Mouse (Mus musculus) left cerebral cortex, postnatal 14 days (tissue): ENCODE data around the gene Cand1. TPM values are rescaled to one million over a fixed set of nuclear protein-coding genes. Genes with fewer than 3 reads are reported as not detected.

ENCODE experiments used
- DNase-seq, 2 experiments: peaks; one replicate each; pipeline ENCODE4 v3.0.0; 2021 to 2022; ENCODE audit warnings: low spot score in 2 of 2, mixed read lengths in 1 of 2
- intact Hi-C: fragments of 180-260 bp; cut with DNase I; formaldehyde crosslinking; loops from one replicate; pipeline ENCODE4 v1.15.1; 2025
- total RNA-seq, 2 experiments: library from RNA; stranded (reverse); gene quantifications; 2 replicates each; pipeline ENCODE4 v1.2.3; 2021

Gene Cand1
- total RNA-seq, 2 experiments from 2014 or later: 140 to 147 TPM

DNA sequence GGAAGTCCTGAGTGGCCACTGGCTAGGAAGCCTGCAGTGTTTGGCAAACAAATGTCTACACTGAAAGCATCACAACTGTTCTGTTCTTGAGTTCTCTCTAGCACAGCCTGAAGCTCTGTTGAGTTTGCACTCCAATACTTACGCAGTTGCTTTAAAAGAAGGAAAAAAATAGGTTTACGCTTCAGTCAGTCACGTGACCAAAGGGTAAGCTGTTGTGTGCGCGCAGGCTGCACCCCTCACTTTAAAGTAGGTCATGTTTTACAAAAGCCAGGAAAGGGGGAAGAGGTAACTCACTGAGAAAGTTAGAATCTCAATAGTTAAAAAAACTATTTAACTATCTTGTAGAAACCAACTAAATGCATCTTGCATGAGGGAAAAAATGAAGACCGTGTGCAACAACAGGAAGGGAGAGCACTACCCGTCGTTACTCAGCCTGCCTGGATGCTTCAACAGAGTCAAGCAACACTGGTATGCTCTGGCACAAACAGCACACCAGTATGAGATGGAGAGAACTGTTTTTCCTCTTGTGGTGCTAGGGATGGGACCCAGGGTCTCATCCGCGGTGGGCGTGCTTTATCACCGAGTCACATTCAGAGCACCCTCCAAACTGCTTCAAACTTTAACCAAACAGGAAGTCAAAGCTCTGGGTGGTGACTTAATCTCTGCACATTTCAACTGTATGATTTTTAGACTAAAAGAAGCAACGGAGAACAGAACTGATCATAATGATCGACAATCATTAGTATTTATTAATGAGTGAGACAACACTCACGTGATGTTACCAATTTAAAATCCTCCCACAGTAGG lies 21.4 kb downstream of the Cand1 start:
- peak in 1 of 2 experiments; percentile 15 for DNase-seq
- intact Hi-C loops: no loop called here

DNA sequence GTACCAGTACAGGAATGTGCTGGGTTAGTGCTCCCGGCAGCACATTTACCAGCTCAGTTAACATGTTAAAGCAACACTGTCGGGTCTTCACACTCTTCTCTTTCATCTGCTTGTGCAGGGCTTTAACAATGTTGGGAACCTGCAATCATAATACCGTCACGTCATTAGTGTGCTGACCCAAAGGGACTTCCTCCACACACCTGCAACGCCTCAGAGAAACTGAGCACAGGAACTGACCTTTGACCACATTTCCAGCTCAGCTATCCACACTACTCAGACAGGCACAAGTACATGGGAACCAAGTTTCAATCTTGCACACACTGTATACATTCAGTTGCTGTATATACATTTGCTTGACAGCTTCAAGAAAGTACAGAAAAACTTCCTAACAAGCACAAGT lies 27.4 kb downstream of the Cand1 start:
- no peak for DNase-seq
- intact Hi-C loops: no loop called here

DNA sequence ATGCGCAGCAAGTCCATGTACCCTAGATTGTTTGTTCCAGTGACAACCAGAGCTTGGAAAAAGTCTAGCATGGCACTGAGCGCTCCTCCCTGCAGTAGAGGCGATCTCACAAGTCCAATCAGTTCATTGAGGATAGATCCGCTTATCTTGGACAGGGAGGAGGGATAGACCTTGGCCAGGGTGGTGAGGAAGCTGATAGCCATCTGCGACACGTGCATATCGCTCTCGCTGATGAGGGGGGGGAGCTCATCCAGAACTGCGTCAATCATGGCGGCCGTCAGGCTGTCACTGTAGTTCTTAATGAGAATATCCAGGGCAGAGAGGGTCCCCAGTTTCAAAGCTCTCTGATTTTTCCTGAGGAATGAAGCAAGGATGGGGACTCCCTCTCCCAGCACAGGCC lies 28.6 kb downstream of the Cand1 start:
- intact Hi-C loops: no loop called here
- DNase-seq: no peak

DNA sequence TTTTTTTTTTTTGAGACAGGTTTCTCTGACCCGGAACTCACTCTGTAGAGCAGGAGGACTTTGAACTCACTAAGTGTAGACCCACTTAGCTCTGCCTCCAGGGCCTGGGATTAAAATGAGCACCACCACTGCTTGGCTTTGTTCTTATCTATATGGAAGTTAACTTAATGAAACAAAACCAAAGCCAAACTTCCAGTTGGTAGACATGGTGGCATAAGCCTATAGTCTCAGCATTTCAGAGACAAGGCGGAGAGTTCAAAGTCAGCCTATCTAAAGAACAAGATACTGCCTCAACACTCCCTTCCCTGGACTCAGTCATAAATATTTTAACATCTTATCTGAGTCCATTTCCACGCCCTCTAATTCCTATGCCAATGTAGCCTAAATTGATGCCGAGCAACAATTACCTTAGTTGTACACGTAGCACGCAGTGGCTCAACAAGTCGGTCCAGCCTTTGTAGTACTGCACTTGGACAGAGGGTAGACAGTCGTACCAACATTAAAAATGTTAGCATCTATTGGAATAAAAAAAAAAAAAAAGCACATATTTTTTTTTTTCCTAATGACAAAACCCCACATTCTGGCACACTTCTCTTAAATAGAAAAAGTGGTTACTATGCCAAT lies 33.4 kb downstream of the Cand1 start:
- intact Hi-C loops: no loop called here
- DNase-seq: no peak

DNA sequence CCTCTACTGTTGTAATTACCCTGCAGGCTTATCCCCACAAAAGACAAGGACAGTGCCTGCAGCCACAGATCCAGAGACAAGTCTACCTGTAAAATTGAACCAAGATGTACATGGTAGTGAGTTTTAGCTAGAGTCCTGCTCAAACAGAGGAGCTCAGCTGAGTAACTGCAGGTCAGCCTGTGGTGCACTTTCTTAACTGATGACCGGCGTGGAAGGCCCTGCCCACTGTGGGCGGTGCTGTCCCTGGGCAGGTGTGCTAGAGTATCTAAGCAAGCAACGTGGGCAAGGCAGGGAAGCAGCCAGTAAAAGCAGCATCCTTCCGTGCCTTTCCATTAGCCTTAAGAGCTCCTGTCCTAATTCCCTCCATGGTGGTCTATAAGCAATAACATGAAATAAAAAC lies 34.6 kb downstream of the Cand1 start:
- intact Hi-C loops: no loop called here
- no peak for DNase-seq

DNA sequence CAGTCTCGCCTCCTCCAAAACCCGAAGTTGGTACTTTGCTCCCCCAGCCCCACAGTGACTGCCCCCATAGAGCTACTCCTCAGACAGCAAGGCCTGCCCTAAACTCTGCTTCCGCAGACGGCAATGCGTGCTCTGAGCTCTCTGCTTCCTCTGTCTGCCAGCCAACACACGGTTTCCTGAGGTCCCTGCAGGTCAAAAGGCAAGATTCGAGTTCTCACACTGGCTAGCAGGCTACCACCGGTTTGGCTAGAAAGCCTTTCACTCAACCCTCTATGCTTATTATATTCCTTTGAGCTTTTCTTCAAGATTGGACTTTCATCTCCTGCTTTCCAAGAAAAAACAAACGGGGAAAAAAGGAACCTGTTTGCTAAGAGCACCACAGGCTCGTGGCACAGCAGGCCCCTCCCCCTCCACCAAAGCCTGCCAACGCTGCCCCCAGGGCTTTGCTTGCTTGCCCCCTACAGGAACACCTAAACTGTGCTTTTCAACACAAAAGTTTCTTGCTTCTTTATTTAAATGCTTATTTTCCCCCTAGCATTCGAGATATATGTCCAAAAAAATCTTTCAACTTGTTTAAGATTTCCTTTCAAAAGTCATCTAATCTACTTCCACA lies 35.4 kb downstream of the Cand1 start:
- DNase-seq: peak in 1 of 2 experiments; percentile 13
- intact Hi-C loops: no loop called here

DNA sequence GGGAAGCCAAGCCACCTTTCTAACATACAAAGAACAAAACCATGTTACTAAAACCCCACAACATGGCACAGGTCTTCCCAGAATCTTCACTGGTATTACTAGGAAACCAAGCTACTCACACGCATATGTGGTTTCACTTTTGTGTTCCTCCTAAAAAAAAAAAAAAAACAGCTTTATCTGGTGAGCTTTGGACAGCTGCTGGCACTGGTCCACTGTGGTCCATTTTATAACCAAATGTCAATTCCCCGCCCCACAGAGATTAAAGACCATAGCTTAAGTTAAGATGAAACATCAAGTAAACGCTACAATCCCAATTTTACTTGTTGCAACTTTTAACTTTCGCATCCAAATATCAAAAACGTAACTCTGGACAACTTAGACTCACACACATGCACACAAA lies 40.0 kb downstream of the Cand1 start:
- no peak for DNase-seq
- intact Hi-C loops: no loop called here

DNA sequence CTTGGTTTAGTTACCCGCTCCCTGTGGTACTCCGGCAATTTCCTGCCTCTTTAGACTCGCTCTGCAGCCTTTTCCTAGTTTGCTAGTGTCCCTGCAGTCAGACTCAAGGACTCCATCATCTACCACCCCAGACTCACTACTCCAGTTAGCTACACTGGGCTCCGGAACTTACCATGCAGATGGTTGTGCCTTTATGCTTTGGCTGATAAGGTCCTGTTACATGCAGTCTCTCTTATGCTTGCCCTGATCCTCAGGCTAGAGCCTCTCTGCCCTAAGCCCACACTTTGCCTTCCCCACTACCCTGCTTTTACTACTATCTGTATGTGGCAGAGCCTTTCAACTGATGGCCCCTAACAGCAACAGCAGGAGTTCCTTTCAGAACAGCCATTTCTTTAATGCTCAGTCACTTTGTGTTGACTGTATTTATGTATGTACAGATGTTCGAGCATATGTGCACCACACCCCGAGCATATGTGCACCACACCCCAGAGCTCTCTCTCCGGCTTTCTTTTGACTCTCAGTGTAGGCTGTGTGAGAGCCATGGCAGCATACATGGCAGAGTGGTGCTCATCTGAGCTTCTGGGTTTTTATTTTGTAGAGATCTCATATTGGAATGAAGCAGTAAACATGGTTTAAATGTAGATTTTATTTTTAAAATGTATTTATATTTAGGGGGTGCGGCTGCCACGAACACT lies 41.5 kb downstream of the Cand1 start:
- peak in 1 of 2 experiments; percentile 15 for DNase-seq
- intact Hi-C loops: no loop called here

DNA sequence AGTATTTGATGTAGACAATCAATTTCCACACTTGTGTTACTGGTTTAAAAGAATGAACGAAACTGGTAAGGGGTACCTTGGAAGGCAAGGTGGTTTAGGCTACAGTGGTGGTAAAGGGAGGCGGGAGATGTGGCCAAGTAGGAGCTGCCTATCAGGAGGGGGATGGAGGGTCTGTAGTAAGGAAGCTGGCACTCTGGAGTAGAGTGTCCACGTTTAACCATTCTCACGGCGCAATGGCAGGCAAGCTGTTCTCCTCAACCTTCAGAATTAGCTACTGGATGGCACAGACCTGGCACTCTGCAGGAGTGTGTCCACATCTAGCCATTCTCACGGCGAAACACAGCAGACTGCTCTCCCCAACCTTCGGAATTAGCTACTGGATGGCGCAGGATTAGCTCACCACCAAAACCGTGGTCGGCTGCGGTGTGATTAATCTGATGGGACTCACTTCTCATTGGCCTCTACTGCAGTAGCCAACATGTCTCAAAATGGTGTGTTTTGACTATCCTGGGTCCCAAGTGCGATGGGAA lies 42.2 kb downstream of the Cand1 start:
- no peak for DNase-seq
- intact Hi-C loops: no loop called here

DNA sequence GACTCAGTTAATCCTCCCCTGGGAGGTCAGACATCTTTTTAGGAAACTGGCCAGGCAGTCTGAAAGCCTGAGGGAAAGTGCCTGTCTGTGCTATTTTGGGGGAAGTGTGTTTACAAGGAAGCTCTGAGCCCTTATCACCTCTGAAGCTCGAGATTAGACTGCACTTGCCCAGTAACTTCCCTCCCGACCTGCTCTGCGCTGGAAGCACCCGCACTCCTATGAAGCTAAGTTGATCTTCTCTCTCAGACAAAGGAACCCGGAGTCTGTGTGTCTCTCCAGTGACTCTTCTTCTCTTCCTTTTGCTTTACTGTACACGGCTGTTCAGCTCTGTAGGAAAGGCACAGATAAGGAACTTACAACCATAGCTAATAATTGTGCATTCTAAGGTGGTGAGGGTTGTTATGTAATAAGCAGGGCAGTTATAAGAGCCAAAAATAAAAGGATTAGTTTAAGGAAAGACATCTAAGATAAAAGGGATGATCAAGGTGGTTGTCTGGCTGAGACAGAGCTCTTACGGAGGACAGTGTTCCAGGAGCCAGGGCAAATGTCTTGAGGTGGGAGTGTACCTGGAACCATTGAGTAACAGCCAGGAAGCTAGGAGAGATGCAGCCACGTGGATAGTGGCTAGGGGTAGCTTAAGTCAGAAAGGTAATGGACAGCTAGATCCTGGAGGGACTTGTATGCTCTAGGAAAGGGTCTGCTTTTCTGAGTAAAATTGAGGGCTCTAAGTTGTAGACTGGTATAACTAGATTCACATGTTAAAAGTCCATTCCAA lies 47.1 kb downstream of the Cand1 start:
- DNase-seq: no peak
- intact Hi-C loops: no loop called here

DNA sequence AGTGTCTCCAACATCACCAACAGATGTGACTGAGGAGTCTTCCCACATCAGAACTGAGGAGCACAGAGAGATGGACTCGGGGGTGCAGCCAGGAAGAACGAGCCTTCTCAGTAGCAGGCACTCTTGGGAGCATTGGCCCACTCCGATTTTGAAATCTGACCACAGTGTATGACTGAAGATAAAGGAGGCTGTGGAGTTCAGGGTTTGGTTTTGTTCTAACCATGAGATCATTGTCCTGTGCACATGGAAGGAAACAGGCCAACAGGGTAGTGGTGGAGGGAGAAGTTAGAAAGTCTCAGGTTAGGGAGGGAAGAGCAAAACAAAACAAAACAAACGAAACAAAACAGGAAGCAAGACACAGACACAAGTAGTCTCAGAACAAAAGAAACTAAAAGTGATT lies 52.1 kb downstream of the Cand1 start:
- intact Hi-C loops: no loop called here

DNA sequence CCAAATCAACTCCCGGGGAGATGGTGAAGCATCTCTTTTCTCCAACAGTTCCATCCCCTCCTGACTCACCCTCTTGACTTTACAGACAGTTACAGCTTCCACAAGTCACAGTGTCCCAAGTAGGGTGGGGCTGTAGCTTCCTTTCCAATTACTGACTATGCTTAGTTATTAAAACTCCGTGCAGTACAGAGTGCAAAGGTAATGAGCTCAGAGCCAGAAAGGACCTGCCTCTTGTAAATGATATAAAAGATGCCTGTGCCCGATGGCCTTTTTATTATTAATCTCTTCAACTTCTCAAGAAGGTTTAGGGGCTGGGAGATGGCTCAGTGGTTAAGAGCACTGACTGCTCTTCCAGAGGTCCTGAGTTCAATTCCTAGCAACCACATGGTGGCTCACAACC lies 70.2 kb downstream of the Cand1 start:
- DNase-seq: no peak
- intact Hi-C loops: loop anchor here (10.0 kb wide), 1 partner anchor 1015 kb away; no protein-coding TSS in a partner anchor

More for the DNA sequence above, 52.1 kb downstream of the Cand1 start:
- no peak for DNase-seq

DNA sequence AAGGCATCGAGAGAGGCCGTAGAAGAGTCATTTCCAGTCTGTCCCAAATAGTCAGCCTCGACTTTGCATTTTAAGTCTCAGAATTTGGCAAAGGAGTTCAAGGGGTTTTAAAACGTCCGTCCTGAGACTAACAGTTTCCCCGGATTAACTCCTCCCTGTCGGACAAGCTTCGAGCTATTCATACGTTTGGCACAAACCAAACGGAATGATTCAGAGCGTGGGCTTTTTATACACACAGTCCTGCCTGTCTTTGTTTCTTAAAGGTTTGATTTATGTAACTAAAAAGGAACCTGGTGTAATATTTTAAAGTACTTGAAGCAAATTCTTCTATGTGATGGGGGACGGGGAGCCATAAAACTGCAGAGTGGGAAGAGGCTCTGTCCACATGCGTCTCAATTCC lies 70.6 kb downstream of the Cand1 start:
- no peak for DNase-seq
- intact Hi-C loops: loop anchor here (10.0 kb wide), 1 partner anchor 1014 kb away; no protein-coding TSS in a partner anchor

DNA sequence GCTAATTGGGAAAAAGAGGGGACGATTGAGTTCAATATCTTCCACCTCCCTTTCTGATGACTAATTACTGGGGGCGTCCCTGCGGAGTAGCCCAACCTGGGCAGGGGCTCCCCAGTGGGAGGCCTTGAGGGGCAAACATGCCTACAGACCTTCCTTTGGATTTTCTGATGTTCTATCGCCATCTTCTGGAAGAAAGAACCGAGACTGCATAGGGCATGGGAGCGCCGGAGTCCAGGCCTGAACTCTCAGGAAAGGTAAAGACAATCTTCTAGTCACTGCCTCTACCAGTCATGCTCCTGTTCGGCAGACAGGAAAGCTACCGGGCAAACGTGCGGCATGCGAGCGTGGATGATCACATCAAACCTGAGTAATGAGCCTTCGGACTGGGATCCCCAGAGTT lies 71.1 kb downstream of the Cand1 start:
- intact Hi-C loops: loop anchor here (10.0 kb wide), 1 partner anchor 1014 kb away; no protein-coding TSS in a partner anchor
- peak; percentile 18 to 22 for DNase-seq

DNA sequence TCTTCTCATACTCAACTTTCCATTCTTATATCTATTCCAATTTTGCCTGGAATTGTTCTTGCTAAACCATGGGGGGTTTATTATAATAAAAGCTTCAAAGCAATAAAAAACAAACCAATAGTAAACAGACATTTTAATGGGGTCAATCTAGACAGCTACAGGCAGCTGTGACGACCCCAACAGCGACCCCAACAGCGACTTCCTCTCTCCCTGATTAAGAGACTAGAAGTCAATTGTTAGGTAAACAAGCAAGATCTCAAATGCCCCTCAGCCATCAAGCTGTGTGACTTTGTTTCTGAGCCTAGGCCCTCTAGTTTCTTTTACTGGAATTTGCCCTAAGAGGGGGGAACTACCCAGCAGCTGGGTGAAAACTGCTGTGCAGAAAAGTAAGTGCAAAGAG lies 72.0 kb downstream of the Cand1 start:
- intact Hi-C loops: loop anchor here (10.0 kb wide), 1 partner anchor 1013 kb away; no protein-coding TSS in a partner anchor

DNA sequence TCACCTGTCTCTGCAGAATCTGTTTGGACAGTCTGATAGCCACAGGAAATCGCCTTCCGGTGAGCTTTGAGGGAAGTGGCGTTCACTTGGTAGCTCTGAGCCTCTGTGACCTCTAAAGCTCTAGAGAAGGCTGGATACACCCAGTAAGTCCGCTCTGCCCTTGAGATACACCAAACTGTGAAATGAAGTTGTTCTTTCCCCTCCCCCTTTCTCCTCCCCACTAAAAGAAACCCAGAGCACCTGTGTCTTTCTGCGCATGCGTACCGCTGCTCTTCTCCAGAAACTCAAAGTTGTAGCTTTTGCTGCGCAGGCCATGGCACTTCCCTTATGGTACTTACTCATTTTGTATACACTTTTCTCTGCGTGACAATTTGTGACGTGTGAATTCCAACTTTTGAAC lies 74.8 kb downstream of the Cand1 start:
- intact Hi-C loops: loop anchor here (10.0 kb wide), 1 partner anchor 1010 kb away; no protein-coding TSS in a partner anchor
- no peak for DNase-seq

More for the DNA sequence above, 72.0 kb downstream of the Cand1 start:
- DNase-seq: no peak

DNA sequence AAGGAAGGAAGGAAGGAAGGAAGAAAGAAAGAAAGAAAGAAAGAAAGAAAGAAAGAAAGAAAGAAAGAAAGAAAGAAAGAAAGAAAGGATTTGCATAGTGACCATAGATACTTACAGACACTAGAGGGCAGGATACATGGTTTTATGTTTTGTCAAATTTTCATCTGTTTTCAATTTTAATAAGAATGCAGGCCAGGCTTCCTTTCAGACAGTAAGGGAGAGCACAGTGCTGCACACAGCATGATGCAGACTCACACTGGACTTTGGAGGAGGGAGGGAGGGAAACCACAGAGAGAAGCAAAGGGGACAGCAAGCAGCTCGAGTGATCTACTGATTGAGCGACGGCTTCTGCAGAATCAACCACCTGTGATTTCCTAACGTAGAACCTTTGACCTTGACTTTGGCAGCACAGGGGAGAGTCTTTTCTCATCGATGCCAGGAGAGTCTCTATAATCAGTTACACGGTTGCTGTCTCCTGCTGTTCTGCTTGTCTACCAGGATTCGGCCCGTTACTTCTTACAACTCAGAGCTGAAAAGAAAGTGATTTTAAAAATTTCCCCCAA lies 78.0 kb downstream of the Cand1 start:
- intact Hi-C loops: loop anchor here (10.0 kb wide), 1 partner anchor 1007 kb away; no protein-coding TSS in a partner anchor

DNA sequence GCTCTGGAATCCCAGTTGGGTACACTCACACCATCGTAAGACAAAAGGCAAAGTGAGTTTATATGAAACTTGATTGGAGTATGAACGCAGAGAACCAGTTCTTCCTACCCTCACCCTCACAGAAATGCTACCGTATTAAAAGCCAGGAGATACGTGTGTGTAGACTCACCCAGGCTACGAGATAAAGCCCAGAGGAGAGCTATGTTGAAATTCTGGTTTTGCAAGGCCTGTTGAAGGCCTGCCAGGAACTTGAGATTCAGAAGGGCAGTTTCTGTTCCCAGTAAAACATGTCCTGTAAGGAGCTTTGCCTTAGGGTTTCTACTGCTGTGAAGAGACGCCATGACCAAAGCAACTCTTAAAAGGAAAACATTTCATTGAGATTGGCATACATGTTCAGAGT lies 79.7 kb downstream of the Cand1 start:
- DNase-seq: no peak
- intact Hi-C loops: loop anchor here (10.0 kb wide), 1 partner anchor 1005 kb away; no protein-coding TSS in a partner anchor

More for the DNA sequence above, 78.0 kb downstream of the Cand1 start:
- DNase-seq: no peak
